20 mouse cellular contexts compared by ENCODE assay signal in genomic region chrX:86043899-86044298, GRCm38 (mm10). TPM values are rescaled to one million over a fixed set of nuclear protein-coding genes. Genes with fewer than 3 reads are reported as not detected.
DNase-seq lines count a peak whose midpoint lies in the region; TF ChIP-seq lines count a peak whose summit lies in the region.
"Had no signal": no experiment of that assay in that cellular context is flagged by ENCODE, and none has a peak within 500 bp of the region (broad histone marks: within the 10 kb centered on the region; RNA-seq: fewer than 3 reads in every experiment).

Gene Samt3, plus strand, starts transcription at chrX:86044199.

- H3K36me3 ChIP-seq in testis, adult 2 months (ENCODE audit: control insufficient read depth, insufficient read depth, low read length): no peaks in the 10 kb centered on the region
- H3K36me3 ChIP-seq: G1E had no signal

- DNase-seq in testis, postnatal 14 days (ENCODE audit: low spot score): no peak
- DNase-seq: adrenal gland, adult 2 months; adrenal gland, adult 8-10 months; adrenal gland, postnatal 10 days; adrenal gland, postnatal 14 days; adrenal gland, postnatal 25 days; adrenal gland, postnatal 36 days; B cell, adult 2 months; cerebellum, adult 11 months; cerebellum, adult 11-12 months; cerebellum, adult 18-20 months; cerebellum, adult 2 months had no signal

- TF ChIP-seq POLR2A in testis, adult 2 months (IDR thresholded peaks at IDR 0.05; ENCODE audit: control insufficient read depth, low read depth, low read length): no peak

- H3K27ac ChIP-seq in testis, adult 2 months (ENCODE audit: control insufficient read depth, insufficient read depth, low read depth, low read length): peak within 1 kb of the TSS; percentile 49; the same call in 1 of the 2 replicates

- no peaks in the 10 kb centered on the region for H3K27me3 ChIP-seq in testis, adult 2 months (ENCODE audit: control insufficient read depth, insufficient read depth, low read length)
- H3K27me3 ChIP-seq: CH12.LX had no signal

- H3K4me3 ChIP-seq in testis, adult 2 months (ENCODE audit: control insufficient read depth, low read depth, low read length): peak within 1 kb of the TSS; percentile 34; the same call in 1 of the 2 replicates

- H3K4me1 ChIP-seq in testis, adult 2 months (ENCODE audit: control insufficient read depth, insufficient read depth, low read length): no peaks in the 10 kb centered on the region

- no peak for TF ChIP-seq CTCF in testis, adult 2 months (IDR thresholded peaks at IDR 0.05; ENCODE audit: control insufficient read depth, insufficient read depth, insufficient replicate concordance, low read depth, low read length)

RNA-seq across cellular contexts. Expression of gene Samt3, which starts in this region (rescaled TPM):
- 6.7 and 10.5 TPM in 2 replicates for polyA plus RNA-seq in testis, adult 2 months (2012; rRNA removed)
- polyA plus RNA-seq: activated CD4-positive, CD25-positive, alpha-beta regulatory T cell, adult 4 months; adrenal gland, adult 2 months; brain, embryonic 14.5 days; C2C12; CD4-positive, CD25-positive, alpha-beta regulatory T cell, adult 4 months; cerebellum, adult 2 months; G1E; Patski had no signal
